Mouse (Mus musculus) stomach, embryonic 16.5 days (tissue): ENCODE results near the gene Appl2. TPM values are rescaled to one million over a fixed set of nuclear protein-coding genes. Genes with fewer than 3 reads are reported as not detected.

ENCODE experiments used
- ATAC-seq: fragments of 200-750 bp; cut with Nextera tagmentation; 2 replicates; pipeline ENCODE4 v1.8.0; 2017; ENCODE audit warnings: moderate number of reproducible peaks, moderate TSS enrichment; ENCODE audit not compliant: insufficient read depth, low FRiP score
- H3K27ac ChIP-seq: fragments of 300-500 bp; sonication (generic); 2 replicates; pipeline ENCODE4 v1.5.1; 2014; ENCODE audit warnings: low read length
- H3K27me3 ChIP-seq: fragments of 300-500 bp; sonication (generic); 2 replicates; pipeline ENCODE4 v1.6.1; 2014; ENCODE audit warnings: low read length, control low read depth, mixed read lengths; ENCODE audit not compliant: control insufficient read depth, insufficient read depth
- H3K36me3 ChIP-seq: fragments of 300-500 bp; sonication (generic); 2 replicates; pipeline ENCODE4 v1.6.1; 2014; ENCODE audit warnings: low read length; ENCODE audit not compliant: control insufficient read depth, insufficient read depth
- H3K4me1 ChIP-seq: fragments of 300-500 bp; sonication (generic); 2 replicates; pipeline ENCODE4 v1.6.1; 2014; ENCODE audit warnings: low read length, control low read depth, mixed read lengths; ENCODE audit not compliant: control insufficient read depth, insufficient read depth
- H3K4me2 ChIP-seq: fragments of 300-500 bp; sonication (generic); 2 replicates; pipeline ENCODE4 v1.6.1; 2014; ENCODE audit warnings: low read depth, low read length, mixed read lengths
- H3K4me3 ChIP-seq: fragments of 300-500 bp; sonication (generic); replicated peaks from 2 replicates; pipeline ENCODE4 v1.5.1; 2014; ENCODE audit warnings: mild to moderate bottlenecking, low read length
- H3K9ac ChIP-seq: fragments of 300-500 bp; sonication (generic); 2 replicates; pipeline ENCODE4 v1.6.1; 2014; ENCODE audit warnings: low read length
- H3K9me3 ChIP-seq: fragments of 300-500 bp; sonication (generic); replicated peaks from 2 replicates; pipeline ENCODE4 v1.6.1; 2016; ENCODE audit warnings: low read length, control low read depth; ENCODE audit not compliant: control insufficient read depth
- WGBS: fragments of 180-500 bp; shearing (Covaris S2); extraction: QIAGEN DNeasy Blood & Tissue Kit; methylation state at CpG from one replicate; pipeline ENCODE4 v1.1.7; 2014; 5-methylcytosine and 5-hydroxymethylcytosine counted together
- polyA plus RNA-seq: library from polyadenylated mRNA; unstranded; fragments of >200 nt; fragmentation: Nextera tagmentation; extraction: Ambion mirVana; gene quantifications from 2 replicates; pipeline ENCODE4 v1.2.1, GENCODE M21; 2015

Appl2 gene
- polyA plus RNA-seq = 81.9 and 86.7 TPM in 2 replicates

- H3K4me1 ChIP-seq = peaks cover 25% of the 10 kb centered on the region
- H3K9ac ChIP-seq = peak within 1 kb of the TSS; percentile 94
- no peaks in the 10 kb centered on the region for H3K36me3 ChIP-seq
- no peaks in the 10 kb centered on the region for H3K27me3 ChIP-seq
- peak within 1 kb of the TSS; percentile 81 for H3K4me2 ChIP-seq
- H3K27ac ChIP-seq = peak within 1 kb of the TSS; percentile 90
- peak; percentile 94 for ATAC-seq
- peak within 1 kb of the TSS; percentile 90 for H3K4me3 ChIP-seq
- H3K9me3 ChIP-seq = no peaks in the 10 kb centered on the region
- WGBS = under 1% methylated on average over 58 of the region's 59 CpGs
Observed at GRCm38 (mm10) chr10:83648131-83649020, at the start of gene Appl2. TSS of gene Appl2 (minus strand) at chr10:83648738.

DNA sequence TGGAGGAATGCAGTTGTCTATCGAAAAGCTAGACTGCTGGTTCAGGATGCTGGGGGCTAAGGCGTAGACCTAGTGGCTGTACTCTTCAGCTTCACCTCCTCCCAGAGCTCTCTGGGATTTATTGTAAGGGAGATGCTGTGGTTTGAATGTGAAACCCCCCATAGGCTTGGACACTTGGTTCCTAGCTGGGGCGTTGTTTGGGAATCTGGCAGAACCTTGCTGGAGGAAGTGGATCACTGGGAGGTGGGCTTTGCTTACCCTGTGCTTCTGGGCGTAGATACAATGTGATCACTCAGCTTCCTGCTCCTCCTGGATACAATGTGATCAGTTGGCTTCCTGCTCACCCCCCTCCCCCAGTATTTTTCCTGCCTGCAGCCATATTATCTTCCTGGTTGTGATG lies 47.7 kb upstream of the Appl2 start:
- H3K9ac ChIP-seq = no peak overlapping the region
- ATAC-seq = no peak
- no peaks in the 10 kb centered on the region for H3K9me3 ChIP-seq
- H3K27me3 ChIP-seq = no peaks in the 10 kb centered on the region
- no peak overlapping the region for H3K4me2 ChIP-seq
- no peaks in the 10 kb centered on the region; the same call in 1 of the 2 replicates for H3K4me1 ChIP-seq
- no peak overlapping the region for H3K27ac ChIP-seq
- 84% methylated on average over 4 of the region's 4 CpGs for WGBS
- H3K36me3 ChIP-seq = no peaks in the 10 kb centered on the region
- H3K4me3 ChIP-seq = no peak overlapping the region

- Histone ChIP-seq H3K36me3 (no peaks in the 10 kb centered on the region), H3K4me2 (no peak overlapping the region), H3K9ac (no peak overlapping the region), H3K9me3 (no peaks in the 10 kb centered on the region), H3K4me3 (no peak overlapping the region), H3K4me1 (no peaks in the 10 kb centered on the region; the same call in 1 of the 2 replicates), H3K27me3 (no peaks in the 10 kb centered on the region), H3K27ac (no peak overlapping the region)
- peak; percentile 47; the same call in 1 of the 2 replicates for ATAC-seq
- 62% methylated on average over 11 of the region's 11 CpGs for WGBS
Observed at GRCm38 (mm10) chr10:83692175-83692895, 43.8 kb upstream of the Appl2 start.

GRCm38 (mm10) chr10:83688215-83688614 lies 39.7 kb upstream of the Appl2 start:
- Histone ChIP-seq H3K4me1 (peaks cover 3% of the 10 kb centered on the region; the same call in 1 of the 2 replicates), H3K4me3 (no peak overlapping the region), H3K27me3 (no peaks in the 10 kb centered on the region), H3K9ac (no peak overlapping the region), H3K27ac (no peak overlapping the region), H3K4me2 (no peak overlapping the region), H3K9me3 (no peaks in the 10 kb centered on the region), H3K36me3 (no peaks in the 10 kb centered on the region)
- 93% methylated on average over 2 of the region's 2 CpGs for WGBS
- no peak for ATAC-seq

DNA sequence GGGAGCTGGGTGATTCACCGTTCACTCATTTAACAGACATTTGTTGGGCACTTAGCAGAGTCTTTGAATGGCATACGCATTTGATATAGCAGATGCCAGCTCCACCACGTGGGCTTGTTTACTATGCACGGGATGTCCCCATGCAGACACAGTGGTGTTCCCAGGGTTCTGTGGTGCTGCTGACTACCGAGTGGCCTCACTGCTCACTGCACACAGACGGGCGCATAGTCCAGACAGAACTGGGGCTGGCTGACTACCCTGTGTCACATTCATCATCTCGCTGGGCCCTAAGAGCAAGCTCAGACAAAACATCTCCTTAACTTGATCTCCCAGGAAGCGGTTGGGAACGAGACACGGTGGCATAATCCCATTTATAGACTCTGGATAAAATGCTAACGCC lies 32.8 kb upstream of the Appl2 start:
- no peaks in the 10 kb centered on the region for H3K9me3 ChIP-seq
- WGBS = 80% methylated on average over 12 of the region's 12 CpGs

GRCm38 (mm10) chr10:83666556-83666955 lies 18.0 kb upstream of the Appl2 start:
- no peak overlapping the region for H3K4me2 ChIP-seq

More for the DNA sequence above, 32.8 kb upstream of the Appl2 start:
- no peak overlapping the region for H3K9ac ChIP-seq
- H3K4me3 ChIP-seq = no peak overlapping the region
- no peaks in the 10 kb centered on the region for H3K27me3 ChIP-seq
- H3K4me2 ChIP-seq = no peak overlapping the region
- no peaks in the 10 kb centered on the region for H3K36me3 ChIP-seq
- H3K27ac ChIP-seq = no peak overlapping the region
- ATAC-seq = no peak
- 0 out of 2 replicates have a peak, but pooled peaks cover 3% of the 10 kb centered on the region for H3K4me1 ChIP-seq

GRCm38 (mm10) chr10:83661925-83662324 lies 13.4 kb upstream of the Appl2 start:
- Histone ChIP-seq H3K27me3 (no peaks in the 10 kb centered on the region), H3K27ac (no peak overlapping the region), H3K4me2 (no peak overlapping the region), H3K9ac (no peak overlapping the region), H3K9me3 (no peaks in the 10 kb centered on the region), H3K4me3 (no peak overlapping the region), H3K4me1 (no peaks in the 10 kb centered on the region), H3K36me3 (no peaks in the 10 kb centered on the region)
- no peak for ATAC-seq
- 56% methylated on average over 8 of the region's 8 CpGs for WGBS

More at GRCm38 (mm10) chr10:83666556-83666955, 18.0 kb upstream of the Appl2 start:
- no peak overlapping the region for H3K27ac ChIP-seq
- no peak overlapping the region for H3K4me3 ChIP-seq
- H3K36me3 ChIP-seq = no peaks in the 10 kb centered on the region
- no peaks in the 10 kb centered on the region for H3K27me3 ChIP-seq
- no peaks in the 10 kb centered on the region for H3K4me1 ChIP-seq
- no peak overlapping the region for H3K9ac ChIP-seq
- 63% methylated on average over 4 of the region's 4 CpGs for WGBS
- H3K9me3 ChIP-seq = no peaks in the 10 kb centered on the region
- ATAC-seq = no peak

GRCm38 (mm10) chr10:83660605-83661004 lies 12.1 kb upstream of the Appl2 start:
- Histone ChIP-seq H3K27me3 (no peaks in the 10 kb centered on the region), H3K4me3 (no peak overlapping the region), H3K9ac (no peak overlapping the region), H3K27ac (no peak overlapping the region), H3K9me3 (no peaks in the 10 kb centered on the region), H3K36me3 (no peaks in the 10 kb centered on the region), H3K4me2 (no peak overlapping the region), H3K4me1 (no peaks in the 10 kb centered on the region)
- no peak for ATAC-seq
- 60% methylated on average over 4 of the region's 4 CpGs for WGBS

DNA sequence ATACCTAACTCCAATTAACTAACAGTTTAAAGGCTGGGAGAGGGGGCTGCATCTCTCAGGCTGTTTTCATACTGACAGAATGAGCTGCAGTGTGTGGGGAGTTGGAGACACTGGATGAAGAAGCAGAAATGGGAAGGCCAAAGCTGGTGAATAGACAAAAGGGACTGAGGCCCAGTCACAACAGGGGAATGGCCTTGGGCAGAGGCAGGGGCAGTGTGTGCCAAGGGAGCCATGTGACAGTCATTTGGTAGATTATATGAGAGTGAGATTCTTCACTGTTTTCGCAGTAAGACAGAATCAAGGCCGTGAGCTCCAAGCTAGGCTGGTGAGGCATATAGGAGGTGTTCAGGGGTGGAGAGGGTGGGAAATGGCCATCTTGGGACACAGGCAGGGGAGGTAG lies 6.1 kb upstream of the Appl2 start:
- no peak overlapping the region for H3K9ac ChIP-seq
- no peak for ATAC-seq
- H3K4me3 ChIP-seq = no peak overlapping the region
- H3K27me3 ChIP-seq = no peaks in the 10 kb centered on the region
- WGBS = 80% methylated on average over 2 of the region's 2 CpGs
- H3K4me2 ChIP-seq = no peak overlapping the region
- H3K4me1 ChIP-seq = no peaks in the 10 kb centered on the region
- no peaks in the 10 kb centered on the region for H3K36me3 ChIP-seq
- H3K27ac ChIP-seq = no peak overlapping the region
- no peaks in the 10 kb centered on the region for H3K9me3 ChIP-seq
